Mouse (Mus musculus) ES-E14 (cell line): Measurements from ENCODE around the gene Ring1. TPM values are rescaled to one million over a fixed set of nuclear protein-coding genes. Genes with fewer than 3 reads are reported as not detected.

Experiments used
- DNase-seq: peaks from one replicate; pipeline ENCODE4 v3.0.0-alpha.2; 2013; ENCODE audit warnings: low read depth, low spot score
- H3K27ac ChIP-seq: 2 replicates; pipeline ENCODE4 v1.5.1; 2012; ENCODE audit warnings: low read depth, mild to moderate bottlenecking, low read length, moderate library complexity, mixed read lengths; ENCODE audit not compliant: poor library complexity, insufficient read depth, severe bottlenecking
- H3K36me3 ChIP-seq: 2 replicates; pipeline ENCODE4 v1.6.1; 2012; ENCODE audit warnings: mild to moderate bottlenecking, low read length, moderate library complexity, mixed read lengths; ENCODE audit not compliant: control insufficient read depth, poor library complexity, insufficient read depth, severe bottlenecking
- H3K4me1 ChIP-seq, 2 experiments: fragments of 150-350 bp in 1 of 2; sonication (generic) in 1 of 2; 2 replicates each; pipeline ENCODE4 v1.6.1; 2012; ENCODE audit warnings: low read length in 2 of 2, mild to moderate bottlenecking in 1 of 2, mixed read lengths in 1 of 2; ENCODE audit not compliant: control insufficient read depth in 2 of 2, insufficient read depth in 2 of 2, poor library complexity in 1 of 2
- H3K4me3 ChIP-seq, 2 experiments: fragments of 150-350 bp in 1 of 2; sonication (generic) in 1 of 2; 2 replicates each; pipeline ENCODE4 v1.5.1; 2012; ENCODE audit warnings: low read length in 2 of 2, low read depth in 1 of 2, mild to moderate bottlenecking in 1 of 2, mixed read lengths in 1 of 2; ENCODE audit not compliant: insufficient read depth in 1 of 2, poor library complexity in 1 of 2, severe bottlenecking in 1 of 2
- H3K9ac ChIP-seq: 2 replicates; pipeline ENCODE4 v1.6.1; 2012; ENCODE audit warnings: low read depth, mild to moderate bottlenecking, low read length, mixed read lengths; ENCODE audit not compliant: poor library complexity, insufficient read depth, severe bottlenecking
- H3K9me3 ChIP-seq: fragments of 150-350 bp; sonication (generic); 2 replicates; pipeline ENCODE4 v1.6.1; 2012; ENCODE audit warnings: low read depth, mild to moderate bottlenecking, low read length; ENCODE audit not compliant: control insufficient read depth, insufficient read depth
- CHD2 ChIP-seq: IDR thresholded peaks from 2 replicates; pipeline ENCODE4 v1.6.1; 2014; ENCODE audit warnings: mild to moderate bottlenecking, low read depth, low read length, inconsistent platforms
- HCFC1 ChIP-seq: IDR thresholded peaks from 2 replicates; pipeline ENCODE4 v1.6.1; 2012; ENCODE audit warnings: low read length, inconsistent platforms, borderline replicate concordance; ENCODE audit not compliant: insufficient read depth
- MAFK ChIP-seq: IDR thresholded peaks from 2 replicates; pipeline ENCODE4 v1.6.1; 2014; ENCODE audit warnings: mild to moderate bottlenecking, low read depth, low read length, inconsistent platforms; ENCODE audit not compliant: insufficient read depth
- ZC3H11A ChIP-seq: IDR thresholded peaks from 2 replicates; pipeline ENCODE4 v1.6.1; 2012; ENCODE audit warnings: low read depth, mild to moderate bottlenecking, inconsistent platforms, low read length, borderline replicate concordance
- ZNF384 ChIP-seq: IDR thresholded peaks from 2 replicates; pipeline ENCODE4 v1.6.1; 2012; ENCODE audit warnings: low read depth, low read length, inconsistent platforms
- in situ Hi-C, 2 experiments: fragments of 600-800 bp; cut with MboI; formaldehyde crosslinking; loops; one replicate each; pipeline ENCODE4 v1.15.1; 2025; ENCODE audit warnings: low sequenced_read_pairs in 2 of 2, inconsistent platforms in 1 of 2; ENCODE audit not compliant: unreplicated experiment in 2 of 2
- total RNA-seq: library from RNA; depleted of rRNA; stranded (reverse); fragments of 300-350 nt; gene quantifications from 2 replicates; pipeline ENCODE4 v1.2.3, GENCODE M21; 2012

Ring1 gene
- total RNA-seq, 1 experiment, result 5.6 TPM

DNA sequence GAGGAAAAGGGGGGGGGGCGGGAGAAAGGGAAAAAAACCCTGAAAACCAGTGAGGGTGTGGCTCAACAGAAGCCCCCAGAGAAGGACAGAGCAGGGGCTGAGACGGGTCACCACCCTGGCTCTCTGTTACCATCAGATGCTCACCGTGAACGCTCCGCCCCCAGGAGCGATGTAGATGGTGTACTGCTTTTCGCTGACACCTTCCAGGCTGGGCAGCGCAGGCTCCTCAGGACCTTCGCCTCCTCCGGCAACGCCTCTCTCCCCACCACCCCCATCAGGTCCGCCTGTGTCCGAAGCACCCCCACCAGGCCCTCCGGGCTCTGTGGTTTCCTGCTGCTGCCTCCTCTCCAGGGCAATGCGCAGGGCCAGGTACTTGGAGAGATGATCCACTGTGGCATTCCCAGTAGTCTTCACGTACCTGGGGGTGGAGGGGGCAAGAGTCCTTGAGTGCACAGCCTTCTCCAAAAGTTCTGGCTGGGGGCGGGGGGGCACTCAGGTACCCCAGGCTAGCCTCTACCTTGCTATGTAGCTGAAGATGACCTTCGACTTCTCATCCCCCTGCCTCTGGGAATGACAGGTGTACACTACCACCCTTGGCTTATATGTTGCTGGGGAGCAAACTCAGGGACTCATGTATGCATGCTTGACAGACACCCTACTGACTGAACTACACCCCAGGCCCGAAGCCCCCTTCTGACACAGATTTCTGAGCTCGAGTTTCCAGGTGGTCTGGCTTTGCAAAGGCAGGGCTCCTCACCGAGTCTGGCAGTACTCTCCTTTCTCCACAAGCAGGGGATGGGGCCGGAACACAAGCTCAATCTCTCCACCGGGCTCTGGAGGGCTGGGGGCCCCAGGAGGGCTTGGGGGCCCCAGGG, 2.7 kb downstream of the Ring1 start:
- no peak overlapping the region for H3K9ac ChIP-seq
- H3K27ac ChIP-seq, result no peak overlapping the region; the same call in 1 of the 2 replicates
- DNase-seq, result no peak
- H3K4me1 ChIP-seq, result peaks cover 0 to 22% of the 10 kb centered on the region in 2 experiments; a peak in 2 of 4 replicates
- peaks cover 10% of the 10 kb centered on the region for H3K9me3 ChIP-seq
- H3K4me3 ChIP-seq, result peak overlapping the region; percentile 28 to 47; a peak in 3 of 4 replicates
- H3K36me3 ChIP-seq, result peaks cover 11% of the 10 kb centered on the region; the same call in 1 of the 2 replicates
- TF ChIP-seq ZNF384, result no peak
- TF ChIP-seq MAFK, result no peak
- TF ChIP-seq ZC3H11A, result no peak
- TF ChIP-seq CHD2, result no peak
- no peak for TF ChIP-seq HCFC1
- in situ Hi-C loops, result no loop called here

DNA sequence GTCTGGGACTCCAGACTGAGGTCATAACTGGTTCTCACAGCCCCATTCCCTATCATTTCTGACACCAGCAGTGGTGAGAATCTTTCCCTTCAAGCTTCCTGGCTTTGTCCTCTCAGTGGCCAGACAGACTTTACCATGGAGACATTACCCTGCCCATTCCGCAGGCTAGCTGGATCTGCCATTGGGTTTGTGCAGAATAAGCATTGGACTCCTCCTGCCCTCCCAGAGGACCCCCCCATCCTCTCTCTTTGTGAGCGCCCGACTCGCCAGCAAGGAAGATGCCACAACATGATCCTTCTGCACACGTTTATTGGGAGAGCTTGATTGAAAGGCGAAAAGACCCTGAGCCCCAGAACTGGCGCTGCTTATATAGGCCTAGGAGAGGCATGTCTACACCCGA, 11.0 kb downstream of the Ring1 start:
- peaks cover 4% of the 10 kb centered on the region for H3K9me3 ChIP-seq

DNA sequence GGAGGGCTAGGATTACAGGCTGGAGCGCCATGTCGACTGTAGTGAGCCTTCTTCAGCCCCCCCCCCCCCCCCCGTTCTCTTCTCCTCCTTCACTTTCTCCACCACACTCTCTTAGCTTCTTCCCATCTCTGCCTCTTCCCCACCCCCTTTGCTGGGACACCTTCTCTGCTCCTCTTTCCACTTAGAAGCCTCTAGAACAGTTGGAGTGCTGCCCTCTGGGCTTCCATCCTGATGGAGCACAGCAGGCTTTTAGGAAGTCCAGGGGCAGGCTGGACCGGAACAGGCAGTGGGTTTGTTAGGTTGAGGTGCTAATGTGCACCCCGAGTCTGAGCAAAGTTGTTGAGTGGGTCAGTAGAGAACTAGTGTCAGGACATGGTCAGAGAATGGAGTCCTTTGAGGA, 14.3 kb downstream of the Ring1 start:
- in situ Hi-C loops, result no loop called here
- Histone ChIP-seq H3K9ac (no peak overlapping the region), H3K4me3 (no peak overlapping the region), H3K9me3 (no peaks in the 10 kb centered on the region), H3K4me1 (no peaks in the 10 kb centered on the region), H3K27ac (no peak overlapping the region), H3K36me3 (0 out of 2 replicates have a peak, but pooled peaks cover 2% of the 10 kb centered on the region)
- TF ChIP-seq ZC3H11A, result no peak
- TF ChIP-seq ZNF384, result no peak
- TF ChIP-seq HCFC1, result no peak
- TF ChIP-seq CHD2, result no peak
- no peak for TF ChIP-seq MAFK
- DNase-seq, result no peak

More for the DNA sequence above, 11.0 kb downstream of the Ring1 start:
- Histone ChIP-seq H3K4me3 (no peak overlapping the region), H3K9ac (no peak overlapping the region), H3K27ac (peak overlapping the region; percentile 28; the same call in 1 of the 2 replicates), H3K4me1 (no peaks in the 10 kb centered on the region), H3K36me3 (0 out of 2 replicates have a peak, but pooled peaks cover 2% of the 10 kb centered on the region)
- no peak for TF ChIP-seq MAFK
- no peak for TF ChIP-seq HCFC1
- no peak for TF ChIP-seq ZNF384
- TF ChIP-seq ZC3H11A, result no peak
- no peak for TF ChIP-seq CHD2
- DNase-seq, result no peak
- in situ Hi-C loops, result no loop called here

DNA sequence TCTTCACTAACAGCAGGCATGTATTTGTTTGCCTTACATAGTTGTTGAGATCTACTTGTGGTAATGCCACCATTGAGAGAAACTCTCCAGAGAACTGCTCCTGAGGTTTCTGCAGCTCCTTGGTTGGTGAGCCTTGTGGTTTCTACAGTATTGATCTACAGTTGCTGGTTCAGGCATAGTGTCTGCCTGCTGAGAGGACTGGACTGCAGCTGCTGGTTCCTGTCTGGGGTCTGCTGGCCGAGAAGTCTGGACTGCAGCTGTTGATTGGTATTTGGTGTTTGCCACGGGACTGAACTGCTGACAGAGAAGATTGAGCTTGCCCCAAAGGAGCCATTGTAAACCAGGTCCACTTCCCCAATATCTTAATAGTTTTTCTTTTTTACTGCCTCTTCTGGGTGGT, 17.9 kb downstream of the Ring1 start:
- no peaks in the 10 kb centered on the region for H3K36me3 ChIP-seq
- DNase-seq, result no peak
- in situ Hi-C loops, result no loop called here
- TF ChIP-seq CHD2, result no peak
- TF ChIP-seq ZC3H11A, result no peak
- TF ChIP-seq MAFK, result no peak
- TF ChIP-seq HCFC1, result no peak
- TF ChIP-seq ZNF384, result no peak
- no peak overlapping the region for H3K27ac ChIP-seq
- no peak overlapping the region for H3K9ac ChIP-seq
- H3K4me1 ChIP-seq, result no peaks in the 10 kb centered on the region
- H3K4me3 ChIP-seq, result no peak overlapping the region
- H3K9me3 ChIP-seq, result no peaks in the 10 kb centered on the region
